Mouse (Mus musculus): ENCODE measurements around the gene Snd1.

DNA sequence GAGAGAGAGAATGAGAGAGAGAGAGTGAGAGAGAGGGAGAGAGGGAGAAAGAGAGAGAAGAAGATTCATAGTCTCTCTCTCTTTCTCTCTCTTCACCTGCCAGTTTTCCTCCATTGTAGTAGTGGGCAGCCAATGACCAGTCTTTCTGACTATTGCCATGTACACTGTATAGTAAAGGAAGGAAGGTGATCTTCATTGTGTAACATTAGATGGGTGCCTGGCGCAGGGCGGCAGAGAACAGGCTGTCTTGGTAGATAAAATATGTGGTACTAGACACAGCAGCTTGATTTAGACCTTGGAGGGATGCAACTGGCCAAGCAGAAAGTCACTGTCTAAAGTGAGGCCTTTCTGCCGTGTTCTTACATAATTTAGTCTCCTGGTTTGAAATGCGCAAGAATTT lies 139.9 kb downstream of the Snd1 start:
- TF ChIP-seq CTCF (IDR thresholded peaks at IDR 0.05; ENCODE audit: extremely low read depth, insufficient read depth, low read length) = no peak
- TF ChIP-seq POLR2A (IDR thresholded peaks at IDR 0.05; ENCODE audit: extremely low read depth, insufficient read depth, low read length) = no peak
